Mouse (Mus musculus) layer of hippocampus, adult 18-20 months (tissue): ENCODE results near the gene Btnl2. TPM values are rescaled to one million over a fixed set of nuclear protein-coding genes. Genes with fewer than 3 reads are reported as not detected.

Experiments used
- DNase-seq, 2 experiments: peaks; one replicate each; pipeline ENCODE4 v3.0.0; 2022; ENCODE audit warnings: low spot score in 2 of 2
- total RNA-seq, 2 experiments: library from RNA; stranded (reverse); gene quantifications; 2 replicates each; pipeline ENCODE4 v1.2.3; 2021

Btnl2 gene
- total RNA-seq, 2 experiments from 2014 or later = 0.28 to 0.87 TPM

DNA sequence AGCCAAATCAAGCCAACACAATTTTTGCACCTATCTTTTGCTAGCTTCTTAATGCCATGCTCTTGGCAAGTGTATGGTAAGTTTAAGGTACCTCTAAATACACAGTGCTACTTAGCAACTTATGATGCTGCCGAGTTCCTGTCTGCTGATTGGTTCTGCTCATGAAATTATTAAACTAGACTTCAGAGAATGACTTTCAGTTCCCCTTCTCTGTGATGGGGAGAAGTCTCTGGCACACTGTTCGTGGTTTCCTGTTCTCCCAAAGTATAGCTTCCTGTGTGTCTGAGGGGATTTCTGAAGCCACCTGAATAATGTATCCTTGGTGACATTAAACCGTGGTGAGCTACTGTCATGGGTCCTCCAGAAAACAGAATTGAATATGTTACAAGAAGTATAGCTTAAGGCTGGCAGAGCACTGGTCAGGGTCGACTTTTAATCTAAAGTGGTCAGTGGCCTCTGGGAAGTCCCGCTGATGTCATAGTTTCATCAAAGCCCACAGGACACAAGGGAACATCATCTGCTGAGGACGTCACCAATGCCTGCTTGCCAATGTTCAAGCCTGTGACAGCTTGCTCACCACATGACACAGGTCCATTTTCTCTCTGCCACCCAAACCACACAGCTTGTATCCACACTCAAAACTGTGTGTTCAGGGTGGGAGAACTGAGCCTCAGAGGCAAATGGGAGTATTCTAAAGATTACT lies 6.9 kb upstream of the Btnl2 start:
- DNase-seq = peak in 1 of 2 experiments; percentile 85

DNA sequence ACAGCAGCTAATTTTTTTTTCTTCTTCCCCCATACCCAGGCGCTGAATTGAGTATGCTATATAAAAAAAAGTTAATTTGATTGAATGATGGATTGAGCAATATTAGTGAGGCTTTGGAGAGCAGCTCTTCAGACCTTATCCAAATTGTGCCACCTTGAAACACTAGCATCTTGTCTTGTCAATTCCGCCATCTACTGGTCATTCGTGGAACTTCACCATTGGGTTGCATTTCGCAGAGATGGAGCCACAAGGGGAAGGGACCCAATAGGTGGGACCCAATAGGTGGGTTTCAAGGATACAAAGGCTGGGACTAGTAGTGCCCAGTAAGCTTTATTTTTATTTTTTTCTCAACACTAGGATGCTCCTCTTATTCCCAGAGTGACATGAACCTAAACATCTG lies 5.2 kb upstream of the Btnl2 start:
- DNase-seq = peak; percentile 62 to 89

DNA sequence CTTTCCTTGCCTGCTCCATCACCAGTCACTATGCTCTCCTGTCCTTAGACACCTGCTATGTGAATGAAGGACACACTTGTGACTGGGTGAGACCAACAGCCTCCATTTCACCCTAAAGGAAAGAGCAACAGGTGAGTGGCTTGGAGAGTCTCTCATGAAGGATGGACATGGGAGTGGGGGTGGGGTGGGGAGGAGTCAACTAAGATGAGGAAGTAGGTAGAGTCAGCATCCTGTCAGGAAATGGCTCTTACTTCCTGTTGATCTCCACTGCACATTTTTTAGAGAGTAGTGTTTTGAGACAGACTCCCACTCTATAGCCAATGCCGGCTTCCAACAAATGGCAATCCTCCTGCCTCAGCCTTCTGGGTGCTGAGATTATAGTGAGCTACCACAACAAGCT lies 318 bp downstream of the Btnl2 start:
- DNase-seq = no peak

DNA sequence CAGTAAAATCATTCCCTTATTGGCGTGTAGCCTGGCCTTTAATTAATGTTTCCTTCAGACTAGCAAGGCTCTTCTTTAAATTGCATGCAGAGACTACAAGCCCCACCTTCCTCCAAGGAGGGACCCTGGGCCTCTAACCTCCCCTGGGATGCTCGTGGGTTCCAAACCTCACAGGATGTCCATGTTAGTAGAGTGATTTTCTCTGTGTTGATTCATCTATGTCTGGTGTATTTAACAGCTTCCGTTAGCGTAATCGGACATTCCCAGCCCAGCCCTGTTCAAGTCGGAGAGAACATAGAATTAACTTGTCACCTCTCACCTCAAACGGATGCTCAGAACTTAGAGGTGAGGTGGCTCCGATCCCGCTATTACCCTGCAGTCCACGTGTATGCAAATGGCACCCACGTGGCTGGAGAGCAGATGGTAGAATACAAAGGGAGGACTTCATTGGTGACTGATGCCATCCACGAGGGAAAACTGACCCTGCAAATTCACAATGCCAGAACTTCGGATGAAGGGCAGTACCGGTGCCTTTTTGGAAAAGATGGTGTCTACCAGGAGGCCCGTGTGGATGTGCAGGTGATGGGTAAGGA lies 8.4 kb downstream of the Btnl2 start:
- no peak for DNase-seq

DNA sequence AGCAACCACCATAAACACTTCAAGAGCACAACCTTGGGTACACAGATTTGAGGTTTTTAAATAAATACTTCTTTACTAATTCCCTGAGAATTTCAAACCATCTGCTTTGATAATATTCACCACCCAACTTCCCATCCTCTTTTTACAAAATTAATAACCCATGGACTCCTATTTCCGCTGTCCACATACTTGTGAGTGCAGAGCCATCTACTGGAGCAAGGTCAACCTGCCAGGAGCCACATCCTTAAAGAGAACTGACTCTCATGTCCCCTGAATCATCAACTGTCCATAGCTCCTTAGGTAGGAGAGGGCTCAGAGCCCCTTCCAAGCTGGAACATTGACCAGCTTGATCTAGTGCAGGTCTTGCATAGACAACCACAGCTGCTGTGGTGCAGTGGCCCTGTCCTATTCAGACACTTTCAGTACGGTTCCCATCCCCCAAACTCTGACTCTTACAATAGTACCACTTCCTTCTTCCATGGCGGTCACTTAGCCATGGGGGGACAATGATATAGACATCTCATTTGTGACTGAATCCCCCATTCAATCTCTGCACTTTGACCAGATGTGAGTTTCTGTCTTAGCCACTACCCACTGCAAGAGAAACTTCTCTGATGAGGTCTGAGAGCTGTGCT lies 9.2 kb downstream of the Btnl2 start:
- DNase-seq = no peak

DNA sequence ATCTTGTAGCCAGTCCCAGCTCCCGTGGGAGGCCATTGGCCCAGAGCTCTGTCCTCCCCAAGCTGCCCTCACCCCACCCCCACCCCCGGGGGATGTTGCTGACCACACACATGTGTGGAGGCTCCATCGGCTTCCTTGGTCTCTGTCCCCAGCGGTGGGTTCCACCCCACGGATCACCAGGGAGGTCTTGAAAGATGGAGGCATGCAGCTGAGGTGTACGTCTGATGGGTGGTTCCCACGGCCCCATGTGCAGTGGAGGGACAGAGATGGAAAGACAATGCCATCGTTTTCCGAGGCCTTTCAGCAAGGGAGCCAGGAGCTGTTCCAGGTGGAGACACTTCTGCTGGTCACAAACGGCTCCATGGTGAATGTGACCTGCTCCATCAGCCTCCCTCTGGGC lies 10.4 kb downstream of the Btnl2 start:
- no peak for DNase-seq

DNA sequence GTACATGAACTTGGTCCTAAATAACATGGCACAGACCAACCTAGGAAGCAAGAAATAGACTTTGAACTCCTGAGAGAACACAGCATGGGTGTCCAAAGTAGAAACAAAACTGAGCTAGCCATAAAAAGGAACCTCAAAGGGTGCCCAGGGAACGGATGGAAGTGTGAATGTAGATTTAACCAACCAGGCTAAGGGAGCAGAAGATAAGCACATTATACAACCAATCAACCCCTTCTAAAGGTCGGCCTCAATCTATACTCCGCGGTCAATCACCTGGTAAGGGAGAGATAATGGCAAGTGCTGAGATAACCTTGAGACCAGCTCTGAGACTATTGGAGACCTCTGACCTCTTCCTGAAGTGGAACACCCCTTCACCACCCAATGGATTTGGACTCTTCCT lies 15.9 kb downstream of the Btnl2 start:
- DNase-seq = no peak

DNA sequence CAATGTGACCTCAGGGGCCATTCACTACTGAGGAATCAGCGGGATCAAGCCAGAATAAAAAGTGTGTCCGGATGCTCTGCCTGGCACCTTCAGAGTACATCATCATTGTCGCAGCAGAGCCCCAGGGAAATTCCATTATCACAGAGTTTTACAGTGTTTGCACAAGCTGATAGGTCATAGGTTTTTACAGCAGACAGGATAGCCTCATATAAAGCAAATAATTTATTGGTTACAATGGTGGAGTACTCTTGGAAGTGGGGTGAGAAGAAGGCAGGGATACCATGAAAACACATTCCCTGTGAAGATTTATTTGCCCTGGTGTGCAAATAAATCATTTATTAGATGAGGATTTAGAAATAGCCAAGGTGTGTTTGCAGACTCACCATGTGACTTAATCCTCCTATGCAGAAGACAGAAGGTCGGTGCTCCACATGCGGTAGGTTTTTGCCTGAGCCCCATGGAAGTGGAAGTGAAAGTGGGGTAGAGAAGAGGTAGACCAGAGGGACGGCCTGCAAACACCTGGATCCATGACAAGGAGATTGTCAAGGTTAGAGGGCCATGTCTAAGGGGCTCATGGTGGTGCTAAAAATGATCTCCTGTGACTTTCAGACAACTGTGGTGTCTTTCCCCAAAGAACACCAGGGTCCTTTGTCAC lies 18.6 kb downstream of the Btnl2 start:
- no peak for DNase-seq

DNA sequence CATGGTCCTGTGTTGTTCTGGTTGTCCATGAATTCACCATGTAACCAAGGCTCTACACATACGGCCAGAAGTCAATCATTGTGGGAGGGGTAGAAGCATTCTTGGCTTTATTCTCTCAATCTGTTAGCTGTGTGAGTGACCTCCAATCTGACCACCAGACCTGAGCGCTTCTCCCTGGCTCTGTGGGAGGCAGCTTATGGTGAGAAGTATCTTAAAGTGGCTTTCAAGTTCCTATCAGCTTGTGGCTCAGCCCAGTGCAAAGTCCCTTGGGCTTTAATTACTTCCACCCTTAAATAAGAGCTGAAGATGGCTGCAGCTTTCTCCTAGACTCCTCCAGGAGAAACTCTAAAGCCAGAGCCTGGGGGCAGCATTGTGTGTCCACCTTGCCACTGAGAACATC lies 22.2 kb downstream of the Btnl2 start, which contains the start of gene Btnl1:
Gene Btnl1, plus strand, starts transcription at position 286 of the 400 bp plus-strand sequence.
- DNase-seq = no peak

DNA sequence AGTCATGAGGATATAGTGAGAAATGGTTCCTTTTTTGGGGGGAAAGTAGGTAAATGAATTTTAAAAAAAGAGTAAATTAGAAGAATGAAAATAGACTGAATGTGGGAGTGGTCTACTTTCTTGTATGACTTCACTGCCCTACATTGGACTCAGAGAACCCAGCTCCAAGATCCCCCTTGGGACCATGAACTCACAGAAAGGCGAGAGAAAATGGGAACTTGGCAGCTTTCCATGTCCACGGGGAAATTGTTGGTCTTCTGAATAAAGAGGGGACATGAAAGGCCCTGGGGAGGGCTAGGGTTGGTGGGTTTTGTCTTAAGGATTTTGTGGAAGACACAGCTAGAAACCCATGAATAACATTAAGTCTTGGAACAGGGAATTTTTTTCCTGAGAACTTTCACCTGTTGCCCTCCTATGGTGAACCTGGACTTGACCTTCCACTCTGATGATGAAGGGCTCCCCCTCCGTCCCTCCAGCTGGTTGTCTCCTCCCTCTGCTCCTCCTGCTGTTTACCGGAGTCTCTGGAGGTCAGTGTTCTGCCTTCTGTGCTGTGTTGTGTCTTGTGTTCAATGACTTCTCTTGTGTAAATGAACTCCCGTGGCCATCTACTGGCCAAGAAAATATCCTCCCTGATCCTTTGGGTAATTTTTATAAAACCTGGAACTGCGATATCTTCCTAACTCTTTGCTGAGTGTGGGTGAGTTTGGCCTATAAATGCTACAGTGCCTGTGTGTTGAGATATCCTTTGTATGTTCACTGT lies 23.0 kb downstream of the Btnl2 start:
- no peak for DNase-seq

DNA sequence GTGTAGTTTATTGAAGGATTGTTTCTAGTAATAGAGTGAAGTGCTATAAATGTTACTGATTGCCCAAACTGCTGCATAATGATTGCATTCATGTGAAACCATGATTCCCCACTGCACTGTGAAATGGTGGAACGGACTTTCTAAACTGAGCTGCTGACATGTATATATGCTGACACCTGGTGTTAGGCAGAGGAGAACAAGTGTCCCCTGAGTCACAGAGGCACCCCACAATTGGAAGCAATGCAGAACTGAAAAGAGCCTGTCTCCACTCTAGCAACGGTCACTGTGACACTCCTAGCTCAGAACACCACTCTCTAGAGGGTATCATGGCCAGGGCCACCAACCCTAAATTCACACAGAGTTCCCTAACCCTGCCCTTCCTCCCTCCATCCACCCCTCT lies 24.1 kb downstream of the Btnl2 start:
- no peak for DNase-seq

DNA sequence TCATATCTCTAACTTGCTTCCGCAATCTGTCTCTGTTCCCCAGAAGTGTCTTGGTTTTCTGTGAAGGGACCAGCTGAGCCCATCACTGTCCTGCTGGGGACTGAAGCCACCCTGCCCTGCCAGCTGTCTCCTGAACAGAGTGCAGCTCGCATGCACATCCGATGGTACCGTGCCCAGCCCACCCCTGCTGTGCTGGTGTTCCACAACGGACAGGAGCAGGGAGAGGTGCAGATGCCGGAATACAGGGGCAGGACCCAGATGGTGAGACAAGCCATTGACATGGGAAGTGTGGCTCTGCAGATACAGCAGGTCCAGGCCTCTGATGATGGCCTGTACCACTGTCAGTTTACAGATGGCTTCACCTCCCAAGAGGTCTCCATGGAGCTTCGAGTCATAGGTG lies 24.8 kb downstream of the Btnl2 start:
- no peak for DNase-seq

DNA sequence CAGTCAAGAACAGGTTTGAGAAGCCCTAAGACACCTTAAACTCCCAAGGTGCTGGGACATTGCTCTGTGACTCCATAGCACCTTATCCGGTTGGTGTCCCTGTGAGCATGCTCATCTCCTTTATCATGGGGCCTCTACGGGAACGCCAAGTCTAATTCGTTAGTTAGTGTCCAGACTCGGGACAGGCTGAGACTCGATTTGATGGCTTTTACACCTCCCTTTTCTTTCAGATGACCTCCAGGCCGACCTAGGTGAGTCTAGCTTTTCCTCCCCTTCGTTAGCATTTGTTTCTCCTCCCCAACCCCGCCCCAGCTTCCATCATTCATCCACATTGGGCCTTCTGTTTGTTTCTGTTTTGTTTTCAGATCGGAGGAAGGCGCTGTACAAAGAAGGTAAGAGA lies 27.3 kb downstream of the Btnl2 start:
- DNase-seq = no peak

DNA sequence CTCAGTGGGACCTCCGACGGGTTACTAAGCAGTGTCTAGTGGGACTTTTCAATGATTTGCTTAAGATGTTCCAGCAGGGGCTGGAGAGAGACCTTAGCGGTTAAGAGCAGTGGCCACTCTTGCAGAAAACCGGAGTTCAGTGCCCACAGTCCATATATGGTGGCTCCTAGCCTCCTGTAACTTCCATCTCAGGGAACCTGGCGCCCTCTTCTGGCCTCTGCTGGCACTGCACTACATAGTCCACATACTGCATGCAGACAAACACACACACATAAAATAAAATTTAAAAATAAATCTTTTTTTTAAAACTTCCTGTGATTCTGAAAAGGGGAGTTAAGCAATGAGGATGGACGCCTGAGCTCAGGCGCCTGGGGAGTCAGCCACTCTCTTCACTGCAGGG lies 28.6 kb downstream of the Btnl2 start:
- no peak for DNase-seq

DNA sequence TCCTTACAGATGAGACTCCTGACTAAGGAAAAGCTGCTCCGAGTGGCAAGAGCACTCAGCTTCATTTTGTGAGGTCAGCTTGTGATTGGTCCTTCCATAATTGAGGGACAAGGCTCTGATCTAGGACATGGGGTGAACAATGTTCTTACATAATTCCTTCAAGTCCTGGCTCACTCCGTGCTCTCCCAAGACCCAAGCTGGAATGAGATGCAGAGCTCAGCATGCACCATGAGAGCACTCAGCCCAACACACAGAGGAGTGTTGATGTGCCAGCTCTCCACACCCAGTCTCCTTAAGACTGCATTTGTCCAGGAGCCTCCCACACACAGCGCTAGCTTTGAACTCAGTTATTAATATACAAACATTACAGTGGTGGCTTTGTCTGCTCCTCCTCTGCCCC lies 30.1 kb downstream of the Btnl2 start:
- no peak for DNase-seq

DNA sequence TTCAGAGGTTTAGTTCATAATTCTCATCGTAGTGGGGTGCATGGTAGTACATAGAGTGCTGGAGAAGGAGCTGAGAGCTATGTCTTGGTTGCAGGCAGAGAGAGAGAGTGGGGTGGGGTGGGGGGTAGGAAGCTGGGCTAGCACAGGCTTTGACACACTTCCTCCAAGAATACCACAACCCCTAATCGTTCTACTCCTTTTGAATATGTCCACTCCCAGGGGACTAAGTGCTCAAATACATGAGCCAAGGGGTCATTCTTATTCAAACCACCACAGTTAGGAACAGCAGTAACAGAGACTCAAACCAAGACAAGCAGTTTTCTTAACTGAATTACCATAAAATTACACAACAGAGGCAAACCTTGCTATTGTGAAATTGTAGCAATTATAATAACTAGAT lies 32.0 kb downstream of the Btnl2 start:
- no peak for DNase-seq

DNA sequence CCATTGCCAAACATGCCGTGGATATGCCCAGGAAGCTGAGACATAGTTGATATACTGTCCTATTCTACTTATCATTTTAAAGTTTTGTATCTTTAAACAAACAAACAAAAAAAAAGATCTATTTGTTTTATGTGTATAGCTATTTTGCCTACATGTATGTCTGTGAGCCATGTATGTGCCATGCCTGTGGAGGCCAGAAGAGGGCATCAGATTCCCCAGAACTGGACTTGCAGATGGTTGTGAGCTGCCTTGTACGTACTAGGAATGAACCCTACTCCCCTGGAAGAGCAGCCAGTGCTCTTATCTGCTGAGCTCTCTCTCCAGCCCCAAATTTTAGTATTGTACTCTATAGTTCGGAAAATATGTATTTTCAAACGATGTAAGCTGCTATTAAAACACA lies 33.9 kb downstream of the Btnl2 start:
- DNase-seq = peak in 1 of 2 experiments; percentile 24

DNA sequence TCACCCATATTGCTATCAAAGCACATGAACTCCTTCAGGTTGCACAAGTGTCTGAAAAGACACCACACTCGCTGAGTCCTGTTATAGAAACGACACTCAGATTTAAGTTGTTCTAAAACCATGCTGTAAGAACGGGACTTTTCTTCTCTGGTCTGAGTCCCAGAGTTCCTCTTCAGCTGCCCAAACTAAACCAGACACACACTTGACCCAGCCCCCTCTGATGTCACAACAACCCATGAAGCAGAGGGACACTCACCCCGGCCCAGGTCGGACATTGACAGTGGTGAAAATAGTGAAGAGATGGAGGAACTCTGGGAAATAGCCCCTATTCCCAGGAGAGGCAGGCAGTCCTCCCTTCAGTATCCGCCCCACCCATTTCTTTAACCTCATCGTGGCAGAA lies 36.9 kb downstream of the Btnl2 start:
- DNase-seq = no peak

DNA sequence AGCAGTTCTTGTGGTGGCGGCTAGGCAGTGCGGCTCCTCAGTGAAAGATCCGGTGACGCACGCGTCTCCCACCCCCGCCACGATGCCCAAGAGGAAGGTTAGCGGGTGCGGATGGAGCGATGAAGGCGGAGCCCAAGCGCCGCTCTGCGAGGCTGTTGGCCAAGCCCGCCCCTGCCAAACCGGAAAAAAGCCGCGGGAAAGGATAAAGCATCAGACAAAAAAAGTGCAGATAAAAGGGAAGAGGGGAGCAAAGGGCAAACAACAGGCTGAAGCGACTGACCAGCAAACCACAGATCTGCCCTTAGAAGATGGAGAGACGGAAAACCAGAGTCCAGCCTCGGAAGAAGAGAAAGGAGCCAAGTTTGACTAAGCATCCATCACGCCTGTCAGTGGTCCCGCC lies 37.7 kb downstream of the Btnl2 start:
- peak in 1 of 2 experiments; percentile 9 for DNase-seq

DNA sequence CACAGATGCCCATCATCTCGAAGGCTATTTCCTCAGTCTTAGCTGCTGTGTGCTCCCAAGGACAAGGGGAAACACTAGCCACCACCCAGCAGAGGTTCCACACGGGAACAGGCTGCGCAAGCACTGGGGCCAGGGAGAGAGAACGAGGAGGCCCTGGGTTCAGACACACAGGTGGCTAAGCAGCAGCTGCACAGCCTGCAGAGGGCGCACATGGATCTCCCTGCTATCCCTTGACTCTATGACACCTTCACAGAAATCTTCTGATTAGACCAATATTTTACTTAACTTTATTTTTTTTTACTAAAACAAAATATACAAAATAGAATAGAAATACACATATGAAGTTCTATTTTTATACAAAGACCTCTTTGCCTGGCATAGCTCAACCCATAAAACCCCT lies 42.7 kb downstream of the Btnl2 start:
- no peak for DNase-seq

DNA sequence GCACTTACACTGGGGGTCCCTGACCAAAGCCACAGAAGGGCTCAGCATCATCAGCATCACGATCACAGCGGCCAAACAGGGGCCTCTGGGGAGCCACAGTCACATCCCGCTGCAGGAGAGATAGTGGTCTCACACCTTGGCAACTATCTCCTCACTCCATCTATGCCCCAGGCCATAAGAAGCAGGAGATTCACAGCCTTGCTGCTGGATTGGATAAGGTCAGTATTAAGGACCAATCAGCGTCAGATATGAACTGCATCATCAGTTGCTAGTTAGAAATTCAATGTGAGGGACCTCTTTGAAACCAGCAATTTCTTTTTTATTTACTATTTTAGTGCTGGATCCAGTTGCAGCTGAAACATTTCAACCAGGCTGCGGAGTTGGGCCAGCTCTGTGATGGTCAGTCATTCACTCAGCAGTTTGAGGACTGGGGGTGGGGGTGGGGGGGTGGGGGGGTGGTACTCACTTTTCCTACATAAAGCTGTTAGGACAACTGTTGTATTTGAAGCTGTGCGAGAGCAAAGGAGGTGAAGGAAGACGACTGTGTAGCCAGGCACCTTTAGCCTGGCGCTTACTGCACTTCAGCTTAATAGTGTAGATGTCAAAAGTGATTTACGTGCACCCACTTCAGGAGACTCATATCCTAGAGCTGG lies 43.6 kb downstream of the Btnl2 start:
- peak; percentile 37 to 90 for DNase-seq
